11 mouse cellular contexts compared by ENCODE assay signal in genomic region chr10:13913689-13914088, GRCm38 (mm10). TPM values are rescaled to one million over a fixed set of nuclear protein-coding genes. Genes with fewer than 3 reads are reported as not detected.
A peak's percentile ranks its signal among the peaks of the same experiment; 100 is the strongest.
DNase-seq lines count a peak whose midpoint lies in the region; ATAC-seq and TF ChIP-seq lines count a peak whose summit lies in the region.
"Had no signal": no experiment of that assay in that cellular context is flagged by ENCODE, and none has a peak within 500 bp of the region (broad histone marks: within the 10 kb centered on the region; RNA-seq: fewer than 3 reads in every experiment).

No protein-coding gene starts in this region.

- no peak overlapping the region for H3K27ac ChIP-seq in heart, adult 2 months
- no peak overlapping the region for H3K27ac ChIP-seq in heart, embryonic 12.5 days (ENCODE audit: poor library complexity, severe bottlenecking)
- no peak overlapping the region for H3K27ac ChIP-seq in forebrain, embryonic 12.5 days
- H3K27ac ChIP-seq: embryonic facial prominence, embryonic 15.5 days; heart, embryonic 13.5 days had no signal

- no peaks in the 10 kb centered on the region for H3K27me3 ChIP-seq in heart, adult 2 months (ENCODE audit: control insufficient read depth, insufficient read depth, low read length)
- H3K27me3 ChIP-seq in heart, embryonic 12.5 days (replicated peaks), result no peaks in the 10 kb centered on the region
- no peaks in the 10 kb centered on the region for H3K27me3 ChIP-seq in forebrain, embryonic 12.5 days
- H3K27me3 ChIP-seq: embryonic facial prominence, embryonic 15.5 days; heart, embryonic 13.5 days had no signal

- H3K4me1 ChIP-seq in heart, adult 2 months (ENCODE audit: control insufficient read depth, insufficient read depth, low read length), result no peaks in the 10 kb centered on the region; the same call in 1 of the 2 replicates
- H3K4me1 ChIP-seq in heart, embryonic 12.5 days (replicated peaks), result peaks cover 11% of the 10 kb centered on the region
- H3K4me1 ChIP-seq in forebrain, embryonic 12.5 days, result peaks cover 13% of the 10 kb centered on the region

- no peaks in the 10 kb centered on the region for H3K36me3 ChIP-seq in heart, adult 2 months (ENCODE audit: control insufficient read depth, insufficient read depth, low read length)
- no peaks in the 10 kb centered on the region for H3K36me3 ChIP-seq in heart, embryonic 12.5 days
- H3K36me3 ChIP-seq in forebrain, embryonic 12.5 days (replicated peaks), result no peaks in the 10 kb centered on the region
- H3K36me3 ChIP-seq: embryonic facial prominence, embryonic 15.5 days; G1E; heart, embryonic 13.5 days had no signal

- no peak for TF ChIP-seq POLR2A in heart, adult 2 months (IDR thresholded peaks at IDR 0.05; ENCODE audit: insufficient read depth, low read depth, low read length)

- peak; percentile 20 to 28 for DNase-seq in heart, adult 2 months
- peak; percentile 21 to 25 for DNase-seq in spleen, postnatal 36 days (ENCODE audit: low spot score in 2 of 2)
- DNase-seq in spleen, postnatal 10 days (ENCODE audit: low spot score in 2 of 2), result no peak
- DNase-seq in kidney, postnatal 4 days, result peak; percentile 17 to 18
- no peak for DNase-seq in neural tube, embryonic 10.5 days (ENCODE audit: extremely low spot score, low spot score)
- DNase-seq in urinary bladder, postnatal 14 days (ENCODE audit: low spot score), result no peak

- no peak for TF ChIP-seq EP300 in heart, adult 2 months (IDR thresholded peaks at IDR 0.05; ENCODE audit: insufficient read depth, low read depth, low read length)

- H3K9me3 ChIP-seq in heart, embryonic 12.5 days (replicated peaks), result 0 out of 2 replicates have a peak, but pooled peaks cover under 1% of the 10 kb centered on the region
- H3K9me3 ChIP-seq in forebrain, embryonic 12.5 days, result no peaks in the 10 kb centered on the region
- H3K9me3 ChIP-seq: embryonic facial prominence, embryonic 15.5 days; G1E; heart, embryonic 13.5 days had no signal

- H3K79me2 ChIP-seq in heart, adult 2 months (replicated peaks; ENCODE audit: control insufficient read depth, insufficient read depth, low read length), result no peaks in the 10 kb centered on the region

- H3K4me3 ChIP-seq in heart, adult 2 months, result no peak overlapping the region
- no peak overlapping the region for H3K4me3 ChIP-seq in heart, embryonic 12.5 days
- no peak overlapping the region for H3K4me3 ChIP-seq in forebrain, embryonic 12.5 days (replicated peaks)
- H3K4me3 ChIP-seq: embryonic facial prominence, embryonic 15.5 days; heart, embryonic 13.5 days had no signal

- ATAC-seq in heart, embryonic 12.5 days (ENCODE audit: insufficient number of reproducible peaks, low FRiP score), result no peak
- no peak for ATAC-seq in forebrain, embryonic 12.5 days (ENCODE audit: low FRiP score)

- intact Hi-C loops in heart, adult 2 months (cut with DNase I), result no loop called here

- no peak overlapping the region for H3K4me2 ChIP-seq in heart, embryonic 12.5 days
- no peak overlapping the region for H3K4me2 ChIP-seq in forebrain, embryonic 12.5 days
- H3K4me2 ChIP-seq: embryonic facial prominence, embryonic 15.5 days; heart, embryonic 13.5 days had no signal

- TF ChIP-seq CTCF in heart, adult 2 months (IDR thresholded peaks at IDR 0.05), result peak; percentile 60

- no peak overlapping the region for H3K9ac ChIP-seq in heart, adult 2 months (ENCODE audit: low read depth, low read length)
- no peak overlapping the region for H3K9ac ChIP-seq in heart, embryonic 12.5 days
- no peak overlapping the region for H3K9ac ChIP-seq in forebrain, embryonic 12.5 days
- H3K9ac ChIP-seq: embryonic facial prominence, embryonic 15.5 days; heart, embryonic 13.5 days had no signal

RNA-seq across cellular contexts. Expression of gene Aig1, which starts 44.9 kb away (rescaled TPM):
- total RNA-seq in heart, adult 2 months (2021), result 10 to 100 TPM; 54.5 to 62.8 TPM
- 71.0 and 120 TPM in 2 replicates for polyA plus RNA-seq in heart, adult 2 months (2012; rRNA removed)
- polyA plus RNA-seq in heart, embryonic 12.5 days (2016; fragmentation: Nextera tagmentation; extraction: Ambion mirVana), result 46.6 and 48.2 TPM in 2 replicates
- 29.2 and 30.9 TPM in 2 replicates for polyA plus RNA-seq in forebrain, embryonic 12.5 days (2016; fragmentation: Nextera tagmentation; extraction: Ambion mirVana)
- polyA plus RNA-seq: G1E had no signal

RNA-seq across cellular contexts. Expression of gene Hivep2, which starts 52.2 kb away (rescaled TPM):
- 10 to 100 TPM; 20.9 to 22.6 TPM for total RNA-seq in heart, adult 2 months (2021)
- 5.3 and 10.3 TPM in 2 replicates for polyA plus RNA-seq in heart, adult 2 months (2012; rRNA removed)
- 5.3 and 5.8 TPM in 2 replicates for polyA plus RNA-seq in heart, embryonic 12.5 days (2016; fragmentation: Nextera tagmentation; extraction: Ambion mirVana)
- polyA plus RNA-seq in forebrain, embryonic 12.5 days (2016; fragmentation: Nextera tagmentation; extraction: Ambion mirVana), result 4.5 and 5.2 TPM in 2 replicates
- polyA plus RNA-seq: G1E had no signal

Comparison
In these comparisons a context has a peak if more than half of its experiments do, and no peak if none do; other contexts are left out.
1. DNase-seq: peak in heart, adult 2 months (2 of 2), spleen, postnatal 36 days (2 of 2) and kidney, postnatal 4 days (2 of 2); none in spleen, postnatal 10 days (0 of 2), neural tube, embryonic 10.5 days (single experiment) and urinary bladder, postnatal 14 days (single experiment).